Mouse (Mus musculus) neural tube, embryonic 15.5 days (tissue): ENCODE data around the gene Ccl12. TPM values are rescaled to one million over a fixed set of nuclear protein-coding genes. Genes with fewer than 3 reads are reported as not detected.

Source experiments
- polyA plus RNA-seq: library from polyadenylated mRNA; unstranded; fragments of >200 nt; fragmentation: Nextera tagmentation; extraction: Ambion mirVana; gene quantifications from 2 replicates; pipeline ENCODE4 v1.2.1, GENCODE M21; 2015

Ccl12 gene
- polyA plus RNA-seq, 1 experiment from 2014 or later: 3.3 TPM

Other genes starting within 250 kb of the Ccl12 start
- gene 5530401A14Rik, start 241.2 kb upstream of the Ccl12 start, polyA plus RNA-seq: 1.2 TPM in 2 replicates
- 19.2 and 21.3 TPM in 2 replicates for gene Asic2, start 133.4 kb upstream of the Ccl12 start, polyA plus RNA-seq
- 1.6 and 2.5 TPM in 2 replicates for gene Ccl2, start 66.3 kb upstream of the Ccl12 start, polyA plus RNA-seq
- not detected in 2 replicates for gene Gm17268, start 63.3 kb upstream of the Ccl12 start, polyA plus RNA-seq
- 1.3 and 2.5 TPM in 2 replicates for gene Ccl7, start 56.1 kb upstream of the Ccl12 start, polyA plus RNA-seq
- gene Ccl11, start 44.0 kb upstream of the Ccl12 start, polyA plus RNA-seq: 0.47 and 3.9 TPM in 2 replicates
- gene Ccl8, start 13.3 kb downstream of the Ccl12 start, polyA plus RNA-seq: 0.40 TPM in 1 of 2 replicates, not detected in the other
- gene Ccl1, start 203.8 kb downstream of the Ccl12 start, polyA plus RNA-seq: 0.92 and 1.1 TPM in 2 replicates